Mouse (Mus musculus) heart, adult 9 months (tissue): ENCODE results near the gene Gng13.
A peak's percentile ranks its signal among the peaks of the same experiment; 100 is the strongest.
"Not testable (repeated sequence)": the region's sequence is repeated elsewhere in the genome, so short reads cannot be mapped to it uniquely, and the experiment has no call there.

ENCODE experiments used
- DNase-seq, 2 experiments: peaks; one replicate each; pipeline ENCODE4 v3.0.0; 2022; ENCODE audit warnings: low spot score in 2 of 2

The Gng13 gene

DNA sequence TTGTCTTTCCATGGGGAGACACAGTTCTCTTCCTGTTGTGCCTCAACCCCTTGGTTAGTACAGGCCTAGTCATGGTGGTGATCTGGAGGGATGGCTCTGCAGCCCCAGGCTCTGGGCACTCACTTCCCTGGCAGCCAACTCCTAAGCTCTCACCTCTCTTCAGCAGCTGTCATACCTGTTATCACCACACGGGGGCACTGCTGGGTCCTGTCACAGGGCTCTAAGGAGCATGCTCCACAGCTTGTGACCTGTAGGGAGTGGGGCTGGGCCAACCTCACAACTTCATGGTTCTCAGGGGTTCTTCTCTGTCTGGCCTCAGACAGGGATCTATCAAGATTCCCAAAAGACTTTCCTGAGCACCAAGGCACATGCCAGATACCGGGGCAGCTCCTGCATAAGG is 15.1 kb downstream of the Gng13 start:
- peak; percentile 55 to 70 for DNase-seq

DNA sequence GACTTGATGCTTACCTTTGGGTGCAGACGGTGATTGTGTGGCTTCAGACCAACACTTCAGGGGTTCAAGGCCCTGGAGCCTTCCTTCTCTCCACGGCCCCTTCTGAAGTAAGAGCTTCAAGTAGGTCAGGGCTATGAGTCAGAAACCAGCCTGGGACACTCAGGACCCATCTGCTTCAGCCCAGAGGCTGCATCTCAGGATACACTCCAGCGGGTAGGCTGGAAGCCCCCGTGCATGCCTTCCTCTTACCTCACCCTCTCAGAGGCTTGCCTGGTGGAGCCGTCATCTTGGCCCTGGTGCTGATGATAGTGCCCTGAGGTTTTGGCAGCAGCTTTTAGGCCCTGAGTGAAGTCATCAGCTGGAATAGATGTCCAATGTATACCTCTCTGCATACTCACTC is 18.3 kb downstream of the Gng13 start:
- no peak for DNase-seq

DNA sequence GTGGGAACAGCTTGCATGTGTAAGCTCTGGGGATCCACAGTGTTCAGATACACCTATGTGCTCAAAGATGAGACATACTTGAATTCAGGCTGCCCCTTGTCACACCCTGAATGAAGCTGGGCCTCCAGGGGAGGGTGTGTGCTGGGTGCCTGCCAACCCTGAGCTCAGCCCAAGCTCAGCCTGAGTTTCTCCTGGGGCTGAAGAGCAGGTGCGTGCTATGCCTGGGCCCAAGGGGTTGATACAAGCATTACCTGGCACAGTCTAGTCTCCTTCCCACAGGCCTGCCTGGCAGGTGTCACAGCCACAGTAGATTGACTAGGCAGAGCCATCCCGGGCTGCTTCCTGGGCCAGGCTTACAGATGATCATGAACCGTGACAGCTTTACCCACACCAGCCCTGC is 18.8 kb downstream of the Gng13 start, which contains the start of gene Mslnl:
TSS of gene Mslnl (plus strand) at position 298 of the 400 bp plus-strand sequence.
- no peak for DNase-seq

DNA sequence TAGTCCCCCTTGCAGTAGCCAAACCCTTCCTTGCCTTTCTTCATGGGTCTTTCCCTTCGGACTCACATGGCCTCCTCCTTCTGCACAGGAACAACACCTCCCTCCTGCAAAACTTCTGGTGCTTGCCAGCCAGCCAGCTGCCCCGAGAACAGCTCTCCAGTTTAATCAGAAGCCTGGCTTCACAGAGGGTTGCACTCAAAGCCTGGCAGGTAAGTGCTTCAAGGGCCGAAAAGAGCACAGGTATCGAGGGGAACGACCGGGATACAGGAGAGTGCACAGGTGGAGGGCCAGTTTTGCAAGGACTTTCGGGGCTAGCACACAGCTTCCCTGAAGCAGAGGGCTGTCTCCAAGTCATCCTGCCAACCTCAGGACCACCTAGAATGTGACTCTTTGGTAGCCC is 21.9 kb downstream of the Gng13 start:
- DNase-seq: no peak

DNA sequence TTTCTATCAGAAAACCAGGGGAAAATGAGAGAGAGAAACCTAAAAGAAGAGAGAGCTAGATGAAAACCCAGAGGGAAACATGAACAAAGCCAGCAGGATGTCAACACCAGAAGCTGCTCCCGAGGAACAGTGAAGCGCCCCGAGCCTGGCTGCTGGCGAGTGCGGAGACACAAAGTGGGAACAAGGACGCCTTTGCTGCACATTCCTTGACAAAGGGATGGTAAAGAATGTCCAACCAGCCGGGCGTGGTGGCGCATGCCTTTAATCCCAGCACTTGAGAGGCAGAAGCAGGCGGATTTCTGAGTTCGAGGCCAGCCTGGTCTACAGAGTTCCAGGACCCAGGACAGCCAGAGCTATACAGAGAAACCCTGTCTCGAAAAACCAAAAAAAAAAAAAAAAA is 24.5 kb downstream of the Gng13 start:
- DNase-seq: not testable (repeated sequence)

DNA sequence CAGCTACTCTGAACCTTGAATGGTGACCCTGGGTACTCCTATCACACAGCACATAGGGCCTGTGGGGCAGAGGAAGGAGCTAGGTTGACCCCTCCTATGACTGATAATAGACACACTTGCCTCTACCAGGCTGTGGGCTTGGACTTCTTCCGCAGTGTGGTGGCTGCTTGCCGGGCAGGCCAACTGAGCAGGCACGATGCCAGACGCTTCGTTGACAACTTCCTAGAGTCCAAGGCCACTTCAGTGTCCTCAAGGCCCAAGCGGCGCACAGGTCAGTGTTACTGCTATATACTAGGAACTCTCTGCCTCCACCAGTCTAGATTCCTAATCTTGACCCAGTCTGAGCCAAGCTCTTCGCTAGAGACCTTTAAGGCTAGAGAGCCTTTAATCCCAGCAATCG is 26.9 kb downstream of the Gng13 start:
- no peak for DNase-seq

DNA sequence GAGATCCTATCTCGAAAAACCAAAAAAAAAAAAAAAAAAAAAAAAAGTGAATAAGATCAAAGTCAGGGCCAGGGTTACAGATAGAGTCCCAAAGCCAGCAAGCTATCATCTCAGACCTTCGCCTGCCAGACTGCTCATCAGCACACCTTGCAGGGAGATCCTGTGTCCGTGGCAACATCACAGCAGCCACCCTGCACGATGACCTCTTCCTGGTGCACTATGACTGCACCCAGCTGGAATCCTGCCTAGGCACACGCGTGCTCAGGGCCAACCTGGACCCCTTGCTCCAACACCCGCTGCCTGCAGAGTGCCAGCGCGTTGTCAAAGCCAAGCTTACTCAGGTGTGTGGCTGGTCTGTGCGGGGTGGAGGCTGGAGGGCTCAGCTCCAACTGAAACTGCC is 27.3 kb downstream of the Gng13 start:
- DNase-seq: no peak

DNA sequence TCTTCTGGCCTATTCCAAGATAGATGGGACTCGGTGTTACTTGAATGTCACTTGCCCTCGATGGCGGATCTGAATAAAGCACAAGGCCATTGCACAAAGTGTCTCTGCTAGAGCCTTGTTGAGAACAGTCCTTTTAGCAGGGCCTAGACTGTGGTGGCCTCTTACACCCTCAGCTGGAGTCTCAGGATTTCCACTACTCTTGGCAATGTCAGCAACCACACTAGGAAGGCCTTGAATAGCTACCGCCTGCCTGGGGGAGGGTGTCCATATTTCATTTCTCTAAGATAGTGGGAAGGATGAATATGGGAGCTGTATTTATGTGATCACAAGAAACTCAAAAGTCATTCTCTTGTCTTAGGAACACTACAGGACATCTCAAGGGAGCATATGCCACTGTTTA is 31.3 kb downstream of the Gng13 start:
- DNase-seq: no peak

DNA sequence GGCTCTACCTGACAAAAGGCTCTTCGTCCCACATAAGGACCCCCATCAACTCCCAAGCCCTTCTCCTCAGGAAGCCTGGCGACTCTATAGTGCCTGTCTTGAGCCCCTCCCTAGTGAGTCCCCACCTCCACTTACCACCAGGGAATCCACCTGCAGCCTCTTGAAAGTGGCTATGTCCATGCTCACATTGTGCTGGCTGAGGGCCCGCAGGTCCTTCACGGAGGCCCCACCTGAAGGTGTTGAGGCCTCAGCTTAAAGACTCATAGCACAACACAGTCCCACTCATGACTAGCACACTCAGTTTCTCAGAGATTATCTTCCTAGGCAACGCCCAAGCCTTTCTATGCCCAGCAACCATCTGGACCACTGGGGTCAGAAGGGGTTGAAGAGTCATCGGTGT is 32.3 kb downstream of the Gng13 start:
- DNase-seq: no peak

DNA sequence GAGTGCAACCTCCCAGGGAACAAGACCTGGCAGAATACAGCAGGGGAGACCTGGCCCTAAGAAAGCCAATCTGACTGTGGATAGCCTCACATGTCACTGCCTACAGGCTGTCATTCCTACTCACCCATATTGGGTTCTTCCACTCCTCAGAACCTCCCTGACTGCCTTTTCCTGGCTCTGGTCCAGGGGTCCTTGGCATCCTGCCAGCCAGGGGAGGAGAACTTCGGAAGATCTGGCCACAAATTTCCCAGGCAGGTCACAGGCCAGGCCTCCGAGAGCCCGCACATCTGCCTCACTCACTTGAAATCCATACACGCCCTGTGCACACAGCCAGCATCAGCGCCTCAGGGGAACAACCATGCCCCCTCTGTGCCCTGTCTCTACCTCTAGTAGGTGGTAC is 34.5 kb downstream of the Gng13 start:
- DNase-seq: no peak

DNA sequence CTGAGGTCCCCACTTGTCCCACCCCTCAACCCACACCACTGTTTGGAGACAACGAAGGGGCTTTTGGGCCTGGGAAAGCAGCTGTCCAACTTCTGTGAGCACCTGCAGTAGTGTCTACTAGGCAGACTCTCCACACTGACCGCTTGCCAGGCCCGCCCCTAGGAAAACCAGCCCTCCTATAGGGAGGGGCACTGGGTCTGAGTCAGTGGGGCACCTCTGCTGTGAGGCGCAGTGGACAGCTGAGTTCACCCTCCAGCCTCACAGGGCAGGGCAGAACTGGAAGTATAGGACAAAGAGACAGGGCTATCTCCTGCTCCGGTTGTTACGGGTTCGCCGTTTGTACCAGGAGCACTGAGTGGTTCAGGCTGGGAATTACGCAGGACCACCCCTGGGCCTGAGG is 37.3 kb downstream of the Gng13 start, which contains the start of gene Msln:
TSS of gene Msln (minus strand) at position 138 of the 400 bp plus-strand sequence.
- no peak for DNase-seq

DNA sequence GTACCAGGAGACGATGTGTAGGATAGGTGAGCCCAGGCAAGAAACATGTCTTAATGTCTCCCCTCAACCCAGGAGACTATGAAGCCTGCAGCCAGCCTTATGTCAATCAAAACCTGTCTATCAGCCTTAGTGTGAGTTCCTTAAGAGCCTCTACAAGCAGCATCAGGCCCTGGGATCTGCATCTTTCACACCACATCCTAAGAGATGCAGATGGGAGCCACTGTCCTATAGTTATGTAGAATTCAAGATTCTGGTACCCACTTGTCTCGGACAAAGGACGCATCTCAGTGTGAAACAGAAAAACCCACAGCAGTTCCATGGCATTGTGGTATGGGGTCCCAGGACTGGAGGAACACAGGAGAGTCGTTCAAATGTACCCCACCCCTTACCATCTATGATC is 38.1 kb downstream of the Gng13 start:
- DNase-seq: no peak

DNA sequence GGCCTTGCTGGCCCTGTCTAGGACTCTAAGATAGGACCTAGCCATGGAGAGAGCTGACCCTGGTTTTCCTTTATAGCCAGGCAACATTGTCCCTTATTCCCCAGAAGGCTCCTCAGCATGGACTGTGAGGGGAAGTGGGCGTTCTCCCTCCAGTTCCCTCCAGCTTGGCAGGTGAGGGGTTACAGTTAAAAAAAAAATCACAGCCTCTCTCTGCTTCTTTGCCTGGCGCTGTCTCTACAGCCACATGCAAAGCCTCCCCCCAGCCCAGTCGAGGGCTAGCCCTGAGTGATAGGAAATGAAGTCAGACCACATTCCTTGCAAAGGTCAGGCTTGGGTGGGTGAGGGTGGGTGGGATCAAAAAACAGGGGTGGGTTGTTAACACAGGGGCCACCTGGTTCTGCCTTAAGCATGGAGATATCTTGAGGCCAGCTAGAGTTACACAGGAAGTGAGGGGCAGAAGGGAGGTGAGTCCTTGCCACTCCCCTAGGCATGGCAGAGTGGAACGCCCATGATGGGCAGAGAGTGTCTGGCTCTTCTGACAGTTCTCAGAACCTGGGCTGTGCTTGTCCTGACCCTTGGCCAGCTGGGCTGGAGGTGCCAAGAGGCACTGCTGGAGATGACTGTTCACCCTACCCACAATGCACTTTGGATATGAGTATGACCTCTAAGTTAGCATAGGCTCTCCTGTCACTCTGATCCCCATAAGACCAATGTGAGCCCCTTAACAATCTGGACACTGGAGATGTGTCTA is 38.8 kb downstream of the Gng13 start:
- DNase-seq: no peak

DNA sequence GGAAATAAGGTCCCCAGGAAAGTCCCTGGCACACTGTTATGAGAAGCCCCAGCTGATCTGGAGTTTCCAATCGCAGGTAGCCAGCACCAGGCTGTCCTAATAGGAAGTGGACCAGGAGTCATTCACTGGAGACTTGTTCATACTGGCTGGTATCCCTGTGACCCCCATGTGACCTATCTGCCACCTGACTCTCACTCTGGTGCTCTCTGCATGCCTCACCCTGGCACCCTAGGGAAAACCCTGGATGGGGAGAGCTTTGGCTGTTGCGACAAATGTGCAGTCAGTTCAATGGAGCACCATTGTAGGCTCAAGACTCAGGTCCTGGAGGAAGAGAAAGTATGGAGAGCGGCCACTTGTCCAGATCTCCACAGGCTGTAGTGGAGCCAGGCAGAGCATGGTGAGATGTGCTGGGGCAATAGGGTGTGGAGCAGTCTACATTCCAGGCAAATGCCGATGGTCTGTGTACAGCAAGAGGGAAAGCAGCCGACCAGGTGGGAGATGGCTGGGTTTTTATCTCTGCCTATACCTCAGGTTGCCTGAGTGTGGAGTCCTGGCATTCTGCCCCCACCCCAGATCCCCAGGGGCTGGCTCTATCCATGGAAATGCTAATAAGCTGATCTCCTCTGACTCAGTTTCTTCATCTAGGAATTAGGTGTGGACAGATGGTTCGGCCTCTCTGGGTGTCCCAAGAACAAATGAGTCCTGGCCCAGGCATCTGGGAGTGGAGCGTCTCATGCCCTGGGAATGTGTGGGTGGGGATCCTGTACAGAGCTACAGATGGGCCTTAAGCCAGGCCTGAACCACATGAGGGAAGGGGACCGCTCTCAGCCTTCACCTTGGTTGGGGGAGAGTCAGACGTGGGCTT is 39.6 kb downstream of the Gng13 start:
- DNase-seq: no peak

DNA sequence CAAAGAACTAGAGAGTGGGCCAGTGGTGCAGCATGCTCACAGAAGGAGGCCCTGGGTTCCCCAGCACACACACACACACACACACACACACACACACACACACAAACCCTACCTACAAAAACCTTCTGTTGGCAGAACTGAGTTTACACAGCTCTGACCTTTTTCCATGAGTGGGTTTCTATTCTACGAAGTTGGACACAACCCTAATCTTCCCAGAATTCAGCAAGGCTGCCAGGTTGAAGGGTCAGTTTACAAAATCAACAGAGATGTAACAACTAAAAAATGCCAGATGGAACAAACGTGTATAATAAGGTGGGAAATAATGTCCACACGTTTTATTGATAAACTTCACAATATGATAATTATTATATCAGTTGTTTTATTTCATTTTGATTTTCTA is 40.7 kb downstream of the Gng13 start:
- no peak for DNase-seq

DNA sequence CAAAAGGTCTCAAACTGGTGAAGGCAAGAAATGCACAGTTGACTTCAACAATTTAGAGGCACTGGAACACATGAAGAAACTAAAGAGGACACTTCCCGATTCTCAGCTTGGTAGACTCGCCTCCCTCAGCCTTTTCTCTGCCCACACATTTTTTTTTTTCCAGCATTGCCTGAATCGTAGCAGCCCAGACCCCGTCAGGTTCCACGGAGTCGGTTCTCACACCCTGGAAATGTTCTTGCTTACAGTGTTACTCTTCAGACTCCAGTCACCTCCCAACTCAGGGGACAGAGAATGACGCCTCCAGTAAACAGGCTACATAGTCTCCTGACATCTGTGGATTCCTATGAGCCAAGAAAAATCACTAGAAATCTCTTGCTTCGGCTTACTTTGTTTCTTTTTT is 43.2 kb downstream of the Gng13 start:
- DNase-seq: no peak

DNA sequence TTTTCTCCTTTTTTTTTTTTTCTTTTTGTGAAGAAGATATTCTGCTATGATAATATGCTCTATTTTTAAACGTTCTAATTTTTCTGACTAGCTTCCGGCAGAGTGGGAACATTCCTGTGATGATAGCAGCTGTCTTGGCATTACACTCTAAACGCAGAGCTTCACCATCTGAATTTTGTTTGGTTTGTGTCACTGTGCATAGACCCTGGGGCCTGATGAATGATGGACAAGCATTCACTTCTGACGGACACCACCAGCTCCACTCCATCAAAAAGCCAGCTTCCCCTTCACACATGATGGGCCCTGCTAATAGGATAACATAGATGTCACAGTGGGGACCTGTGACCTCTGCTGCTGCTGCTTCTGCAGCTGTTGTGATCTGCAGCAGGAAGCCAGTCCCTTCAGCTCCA is 44.6 kb downstream of the Gng13 start:
- no peak for DNase-seq

DNA sequence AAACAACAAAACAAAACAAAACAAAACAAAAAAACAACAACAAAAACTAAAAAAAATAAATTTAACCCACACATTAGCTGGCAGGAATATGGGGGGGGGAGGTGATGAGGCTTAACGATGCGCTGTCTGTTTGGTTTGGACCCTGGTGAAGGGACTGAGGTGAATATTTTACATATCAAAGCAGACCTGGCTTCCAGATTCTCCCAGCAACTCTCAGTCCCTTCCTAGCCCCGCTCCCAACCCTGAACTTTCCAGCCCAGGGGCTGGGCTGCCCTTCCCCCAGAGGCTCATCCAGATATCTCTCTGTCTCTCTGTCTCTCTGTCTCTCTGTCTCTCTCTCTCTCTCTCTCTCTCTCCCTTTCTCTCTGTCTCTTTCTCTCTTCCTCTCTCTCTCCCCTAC is 45.6 kb downstream of the Gng13 start:
- no peak for DNase-seq

DNA sequence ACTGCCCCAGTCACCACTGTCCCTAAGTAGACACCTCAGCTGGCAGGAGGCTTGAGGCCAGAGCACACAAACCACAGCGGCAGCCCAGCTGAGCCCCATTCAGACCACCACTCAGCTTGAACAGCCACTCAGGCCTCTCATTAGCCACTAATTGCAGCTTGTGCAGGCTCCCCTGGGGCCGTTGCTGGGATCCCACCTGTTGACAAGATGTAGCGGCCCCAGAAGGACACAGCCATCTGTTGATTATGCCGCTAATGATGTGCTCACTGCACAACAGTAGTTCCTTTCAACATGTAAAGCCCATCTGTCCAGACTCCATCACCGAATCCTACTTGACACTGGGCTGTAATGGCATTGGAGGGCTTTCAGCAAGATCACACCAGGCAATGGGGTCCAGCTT is 48.9 kb downstream of the Gng13 start:
- DNase-seq: no peak
